Mouse (Mus musculus) liver, adult (tissue): ENCODE results near the gene Ceacam1.

ENCODE experiments used
- GATA4 ChIP-seq: IDR thresholded peaks from 2 replicates; pipeline ENCODE4 v1.6.1; 2014; ENCODE audit warnings: mild to moderate bottlenecking, low read length; ENCODE audit not compliant: insufficient replicate concordance

The Ceacam1 gene

GRCm38 (mm10) chr7:25436226-25436625, 41.2 kb downstream of the Ceacam1 start:
- TF ChIP-seq GATA4, result no peak

DNA sequence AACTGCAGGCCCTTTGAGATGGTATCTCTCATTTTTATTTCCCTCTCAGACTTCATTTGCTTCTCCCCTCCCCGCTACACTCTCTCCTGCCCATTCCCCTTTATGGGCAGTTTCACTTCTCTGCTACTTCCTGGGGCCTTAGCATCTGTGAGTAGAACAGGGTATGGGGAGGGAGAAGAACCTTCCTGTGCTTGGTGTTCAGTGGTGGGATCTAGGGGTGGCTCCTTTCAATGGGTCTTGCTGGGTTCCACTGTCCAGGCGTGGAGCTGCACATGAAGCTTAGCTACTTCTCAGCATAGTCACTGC, 41.9 kb downstream of the Ceacam1 start:
- no peak for TF ChIP-seq GATA4

GRCm38 (mm10) chr7:25434654-25435545, 42.5 kb downstream of the Ceacam1 start:
- no peak for TF ChIP-seq GATA4

DNA sequence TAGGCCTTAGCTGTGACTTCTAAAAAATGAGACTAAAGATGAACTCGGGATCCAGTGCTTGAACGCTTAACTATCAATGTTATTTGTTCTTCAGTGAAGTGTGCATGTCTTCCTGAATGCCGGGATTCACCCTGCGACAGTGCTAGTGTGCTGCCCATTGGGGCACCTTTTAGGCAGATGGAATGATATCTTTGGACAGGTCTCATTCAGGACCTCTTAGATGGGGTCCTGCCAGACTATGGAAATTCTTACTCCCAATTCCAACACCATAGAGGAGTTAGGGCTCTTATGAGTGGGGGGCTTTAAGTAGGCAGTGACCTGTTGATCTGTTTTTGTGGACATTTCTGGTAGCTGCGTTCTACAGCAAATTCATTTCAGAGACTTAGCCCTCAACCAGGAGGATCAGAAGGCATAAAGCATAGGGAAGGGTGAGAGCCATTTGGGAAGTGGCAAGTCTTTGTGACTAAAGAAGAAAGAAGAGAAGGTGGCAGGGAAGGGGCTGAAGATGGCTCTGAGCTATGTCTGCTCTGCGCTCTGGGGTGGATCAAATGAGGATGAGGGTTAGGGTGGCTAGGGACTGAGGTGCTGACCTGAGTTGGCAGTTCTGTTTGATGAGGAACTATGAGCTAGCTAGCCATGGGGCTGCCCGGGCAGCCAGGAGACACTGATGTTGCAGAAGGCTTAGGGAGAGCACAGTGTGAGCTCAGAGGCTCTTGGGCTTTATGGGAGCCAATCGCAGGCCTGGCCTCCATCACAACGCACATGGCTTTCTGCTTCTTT, 43.4 kb downstream of the Ceacam1 start:
- no peak for TF ChIP-seq GATA4

GRCm38 (mm10) chr7:25433007-25433541, 44.3 kb downstream of the Ceacam1 start:
- TF ChIP-seq GATA4, result no peak

DNA sequence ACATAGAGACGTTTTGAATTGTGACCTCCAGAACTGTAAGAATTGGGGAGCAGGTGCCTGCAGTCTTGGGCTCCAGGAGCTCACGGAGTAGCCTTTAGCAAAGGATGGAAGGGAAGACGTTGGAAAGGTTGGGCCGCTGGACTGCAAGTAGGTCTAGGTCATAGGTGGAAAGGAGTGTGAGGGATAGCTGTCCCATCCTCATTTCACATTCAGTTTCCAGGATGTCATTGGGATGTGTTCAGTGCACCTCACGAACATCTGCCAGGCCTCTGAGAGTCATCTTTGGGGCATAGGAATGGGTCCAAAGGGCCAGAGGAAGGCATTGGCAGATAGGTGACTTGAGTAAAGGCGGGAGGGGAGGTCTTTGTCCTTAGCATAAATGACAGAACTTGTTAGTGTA, 45.0 kb downstream of the Ceacam1 start:
- TF ChIP-seq GATA4, result no peak

- no peak for TF ChIP-seq GATA4
Observed at GRCm38 (mm10) chr7:25429886-25430784, 47.3 kb downstream of the Ceacam1 start.

- no peak for TF ChIP-seq GATA4
Observed at GRCm38 (mm10) chr7:25428321-25428720, 49.1 kb downstream of the Ceacam1 start.

- TF ChIP-seq GATA4, result no peak
Observed at GRCm38 (mm10) chr7:25427144-25427543, 50.3 kb downstream of the Ceacam1 start.

- TF ChIP-seq GATA4, result no peak
Observed at GRCm38 (mm10) chr7:25424429-25424828, 53.0 kb downstream of the Ceacam1 start.

- no peak for TF ChIP-seq GATA4
Observed at GRCm38 (mm10) chr7:25422286-25422841, 55.0 kb downstream of the Ceacam1 start.

GRCm38 (mm10) chr7:25419943-25420342, 57.5 kb downstream of the Ceacam1 start:
- TF ChIP-seq GATA4, result no peak; the same call in 1 of the 2 replicates

DNA sequence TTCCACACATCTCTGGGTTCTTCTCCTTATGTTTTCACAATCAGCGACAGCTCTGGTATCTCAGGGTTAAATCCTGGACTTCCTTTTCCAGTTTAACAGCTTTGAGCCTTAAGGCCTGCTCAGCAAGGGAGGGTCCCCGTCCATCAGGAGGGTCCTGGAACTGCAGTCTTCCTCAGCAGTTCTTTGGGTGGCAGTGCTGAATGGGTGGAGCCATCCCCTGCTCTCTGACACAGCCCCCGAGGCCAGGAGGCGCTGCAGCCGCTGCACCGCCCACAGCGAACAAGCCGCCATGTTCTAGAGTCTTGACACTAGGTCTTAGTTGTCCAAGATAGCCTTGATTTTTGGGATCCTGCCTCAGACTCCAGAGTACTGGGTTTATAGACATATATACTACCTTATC, 57.9 kb downstream of the Ceacam1 start:
- no peak for TF ChIP-seq GATA4

GRCm38 (mm10) chr7:25417597-25417996, 59.8 kb downstream of the Ceacam1 start:
- TF ChIP-seq GATA4, result no peak
